Mouse (Mus musculus) heart, adult 2 months (tissue): ENCODE measurements at regions not wholly inside any gene's neighbourhood (a gene's known extent, or its start where the extent isn't known, plus 50 kb on each side); places are given as distances from the start of the nearest gene placed in this dataset.

Source experiments
- DNase-seq, 2 experiments: peaks; one replicate each; pipeline ENCODE4 v3.0.0; 2021
- H3K27ac ChIP-seq: fragments of 200-600 bp; 2 replicates; pipeline ENCODE4 v1.8.1; 2022
- H3K27me3 ChIP-seq: fragments of 200-500 bp; 2 replicates; pipeline ENCODE4 v1.6.1; 2012; ENCODE audit warnings: mild to moderate bottlenecking, low read length, inconsistent platforms, mixed read lengths; ENCODE audit not compliant: control insufficient read depth, insufficient read depth
- H3K36me3 ChIP-seq: fragments of 200-500 bp; 2 replicates; pipeline ENCODE4 v1.6.1; 2012; ENCODE audit warnings: low read length, inconsistent platforms; ENCODE audit not compliant: control insufficient read depth, insufficient read depth
- H3K4me1 ChIP-seq: fragments of 200-500 bp; 2 replicates; pipeline ENCODE4 v1.6.1; 2011; ENCODE audit warnings: low read length; ENCODE audit not compliant: control insufficient read depth, insufficient read depth
- H3K4me3 ChIP-seq: fragments of 200-600 bp; 2 replicates; pipeline ENCODE4 v1.8.1; 2022
- H3K79me2 ChIP-seq: fragments of 200-500 bp; replicated peaks from 2 replicates; pipeline ENCODE4 v1.6.1; 2012; ENCODE audit warnings: mild to moderate bottlenecking, inconsistent platforms, low read length, moderate library complexity, mixed read lengths; ENCODE audit not compliant: control insufficient read depth, insufficient read depth
- H3K9ac ChIP-seq: fragments of 200-500 bp; 2 replicates; pipeline ENCODE4 v1.6.1; 2012; ENCODE audit warnings: low read depth, mild to moderate bottlenecking, control low read depth, inconsistent platforms, low read length, mixed read lengths
- CTCF ChIP-seq: fragments of 200-600 bp; IDR thresholded peaks from 2 replicates; pipeline ENCODE4 v1.8.1; 2022; ENCODE audit warnings: antibody characterized with exemption, mild to moderate bottlenecking, moderate library complexity
- EP300 ChIP-seq: fragments of 200-500 bp; IDR thresholded peaks from 2 replicates; pipeline ENCODE4 v1.6.1; 2011; ENCODE audit warnings: low read depth, low read length, control low read depth; ENCODE audit not compliant: insufficient read depth
- POLR2A ChIP-seq: fragments of 200-500 bp; IDR thresholded peaks from 2 replicates; pipeline ENCODE4 v1.6.1; 2011; ENCODE audit warnings: mild to moderate bottlenecking, low read depth, low read length, control low read depth; ENCODE audit not compliant: insufficient read depth
- whole genome bisulfite sequencing: fragments of 180-500 bp; shearing (Covaris S2); methylation state at CpG from one replicate; pipeline ENCODE4 v1.1.7; 2018; 5-methylcytosine and 5-hydroxymethylcytosine counted together
- intact Hi-C: fragments of 180-260 bp; cut with DNase I; formaldehyde crosslinking; loops from one replicate; pipeline ENCODE4 v1.15.1; 2025

- WGBS, result 44% methylated on average over 2 of the region's 2 CpGs
- TF ChIP-seq EP300, result no peak
- TF ChIP-seq CTCF, result no peak
- TF ChIP-seq POLR2A, result no peak
- Histone ChIP-seq H3K36me3 (no peaks in the 10 kb centered on the region), H3K9ac (no peak overlapping the region), H3K4me1 (no peaks in the 10 kb centered on the region), H3K27me3 (no peaks in the 10 kb centered on the region), H3K27ac (no peak overlapping the region), H3K4me3 (no peak overlapping the region), H3K79me2 (no peaks in the 10 kb centered on the region)
- no peak for DNase-seq
- intact Hi-C loops, result no loop called here
These were observed 259.8 kb downstream of the Kctd12 start for GRCm38 (mm10) chr14:102722633-102723032.

- TF ChIP-seq EP300 (no peak), POLR2A (no peak), CTCF (no peak)
- no peak overlapping the region for H3K9ac ChIP-seq
- no peak overlapping the region for H3K4me3 ChIP-seq
- DNase-seq, result peak in 1 of 2 experiments; percentile 3
- H3K36me3 ChIP-seq, result no peaks in the 10 kb centered on the region
- no peaks in the 10 kb centered on the region for H3K79me2 ChIP-seq
- 43% methylated on average over 2 of the region's 2 CpGs for WGBS
- H3K4me1 ChIP-seq, result no peaks in the 10 kb centered on the region
- H3K27ac ChIP-seq, result no peak overlapping the region
- H3K27me3 ChIP-seq, result no peaks in the 10 kb centered on the region
- intact Hi-C loops, result no loop called here
These were observed 263.9 kb downstream of the Kctd12 start for GRCm38 (mm10) chr14:102718558-102718957.

- Histone ChIP-seq H3K4me3 (no peak overlapping the region), H3K79me2 (no peaks in the 10 kb centered on the region), H3K36me3 (no peaks in the 10 kb centered on the region), H3K27ac (no peak overlapping the region), H3K27me3 (no peaks in the 10 kb centered on the region), H3K4me1 (no peaks in the 10 kb centered on the region), H3K9ac (no peak overlapping the region)
- intact Hi-C loops, result no loop called here
- DNase-seq, result no peak
- TF ChIP-seq POLR2A (no peak), EP300 (no peak), CTCF (no peak)
- 70% methylated on average over 1 of the region's 1 CpGs for WGBS
These were observed 269.8 kb downstream of the Kctd12 start for GRCm38 (mm10) chr14:102712600-102712999.

- no peak overlapping the region for H3K9ac ChIP-seq
- no peaks in the 10 kb centered on the region for H3K4me1 ChIP-seq
- H3K79me2 ChIP-seq, result no peaks in the 10 kb centered on the region
- no peak for DNase-seq
- no peaks in the 10 kb centered on the region for H3K36me3 ChIP-seq
- 83% methylated on average over 5 of the region's 5 CpGs for WGBS
- H3K27me3 ChIP-seq, result no peaks in the 10 kb centered on the region
- TF ChIP-seq POLR2A, result no peak
- TF ChIP-seq CTCF, result no peak
- no peak for TF ChIP-seq EP300
- intact Hi-C loops, result no loop called here
- no peak overlapping the region for H3K27ac ChIP-seq
- H3K4me3 ChIP-seq, result no peak overlapping the region
These were observed 275.6 kb downstream of the Kctd12 start for GRCm38 (mm10) chr14:102706704-102707336.

GRCm38 (mm10) chr14:102701108-102701507, 281.3 kb downstream of the Kctd12 start:
- H3K36me3 ChIP-seq, result no peaks in the 10 kb centered on the region
- TF ChIP-seq CTCF, result no peak
- no peak for TF ChIP-seq EP300
- no peak for TF ChIP-seq POLR2A
- intact Hi-C loops, result no loop called here
- H3K27ac ChIP-seq, result no peak overlapping the region
- H3K4me1 ChIP-seq, result no peaks in the 10 kb centered on the region
- no peak overlapping the region for H3K9ac ChIP-seq
- 78% methylated on average over 2 of the region's 2 CpGs for WGBS
- H3K27me3 ChIP-seq, result no peaks in the 10 kb centered on the region
- no peaks in the 10 kb centered on the region for H3K79me2 ChIP-seq
- H3K4me3 ChIP-seq, result no peak overlapping the region
- DNase-seq, result no peak

- H3K27me3 ChIP-seq, result no peaks in the 10 kb centered on the region
- TF ChIP-seq CTCF (no peak), EP300 (no peak), POLR2A (no peak)
These were observed 282.0 kb downstream of the Kctd12 start for GRCm38 (mm10) chr14:102700457-102700856.

More at GRCm38 (mm10) chr14:102700457-102700856, 282.0 kb downstream of the Kctd12 start:
- H3K36me3 ChIP-seq, result no peaks in the 10 kb centered on the region
- no peaks in the 10 kb centered on the region for H3K79me2 ChIP-seq
- H3K9ac ChIP-seq, result no peak overlapping the region
- intact Hi-C loops, result no loop called here
- DNase-seq, result no peak
- 70% methylated on average over 6 of the region's 6 CpGs for WGBS
- H3K4me1 ChIP-seq, result no peaks in the 10 kb centered on the region
- no peak overlapping the region for H3K4me3 ChIP-seq
- no peak overlapping the region for H3K27ac ChIP-seq
